Mouse (Mus musculus): ENCODE data around the gene Olfr613.
"Not testable (repeated sequence)": the region's sequence is repeated elsewhere in the genome, so short reads cannot be mapped to it uniquely, and the experiment has no call there.

Olfr613 gene

DNA sequence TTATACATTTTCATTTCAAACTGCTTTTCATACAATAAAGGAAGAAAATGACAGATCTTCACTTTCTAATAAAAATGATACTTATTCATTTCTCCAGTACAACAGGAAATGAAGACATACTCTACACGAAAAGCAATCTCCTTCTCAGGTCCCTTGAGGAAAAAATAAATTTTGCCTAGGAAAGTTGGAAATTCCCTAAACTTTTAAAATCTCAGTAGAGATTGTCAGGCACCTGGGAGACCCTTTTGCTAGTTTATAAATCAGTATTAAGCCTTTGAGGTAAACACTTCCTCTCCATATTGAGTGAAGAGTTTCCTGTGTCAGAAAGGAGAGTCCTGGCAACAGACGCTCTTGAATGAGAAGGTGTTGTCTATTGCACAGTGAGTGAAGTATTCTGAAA is at the start of gene Olfr613:
Gene Olfr613, plus strand, starts transcription at position 301 of the 400 bp plus-strand sequence.
- DNase-seq (ENCODE audit: low spot score) = no peak

DNA sequence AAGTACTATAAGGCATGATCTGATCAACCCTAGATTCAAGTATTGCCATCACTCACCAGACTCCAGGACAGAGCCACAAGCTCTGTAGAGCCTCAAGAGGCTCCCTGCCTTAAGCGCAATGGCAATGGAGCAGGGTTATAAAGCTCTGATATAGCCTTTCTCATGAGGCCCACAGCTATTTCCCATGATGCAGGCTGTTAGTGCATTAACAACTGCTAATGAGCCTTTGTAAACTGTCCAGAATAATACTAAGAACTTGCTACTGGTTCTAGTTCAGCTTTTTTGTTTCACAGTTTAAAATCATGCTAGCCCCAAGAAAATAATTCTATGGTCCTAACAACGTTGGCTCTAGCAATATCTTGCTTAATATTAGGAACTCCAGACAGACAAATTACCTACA is 35.9 kb upstream of the Olfr613 start, which contains the start of gene Olfr610:
Gene Olfr610, minus strand, starts transcription at position 101 of the 400 bp plus-strand sequence.
- DNase-seq (ENCODE audit: low spot score) = no peak

DNA sequence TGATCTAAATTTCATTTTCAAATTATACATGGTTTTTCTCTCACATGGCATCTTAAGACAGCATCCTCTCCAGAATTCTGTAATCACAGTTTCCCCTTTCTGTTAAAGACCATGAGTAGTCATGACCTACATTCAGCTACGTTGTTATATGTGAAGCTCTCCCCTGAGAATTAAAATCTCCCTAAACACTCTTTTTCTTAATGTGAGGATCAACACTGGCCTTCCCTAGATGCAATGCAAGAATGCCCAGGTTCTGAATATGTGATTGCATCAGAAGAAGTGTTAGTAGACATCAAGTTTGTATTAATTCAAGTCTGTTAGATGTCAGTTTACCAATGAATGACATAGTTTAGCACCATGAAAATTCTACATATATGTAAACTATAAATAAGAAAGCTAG is 27.1 kb upstream of the Olfr613 start, which contains the start of gene Olfr611:
Gene Olfr611, minus strand, starts transcription at position 101 of the 400 bp plus-strand sequence.
- not testable (repeated sequence) for DNase-seq (ENCODE audit: low spot score)

DNA sequence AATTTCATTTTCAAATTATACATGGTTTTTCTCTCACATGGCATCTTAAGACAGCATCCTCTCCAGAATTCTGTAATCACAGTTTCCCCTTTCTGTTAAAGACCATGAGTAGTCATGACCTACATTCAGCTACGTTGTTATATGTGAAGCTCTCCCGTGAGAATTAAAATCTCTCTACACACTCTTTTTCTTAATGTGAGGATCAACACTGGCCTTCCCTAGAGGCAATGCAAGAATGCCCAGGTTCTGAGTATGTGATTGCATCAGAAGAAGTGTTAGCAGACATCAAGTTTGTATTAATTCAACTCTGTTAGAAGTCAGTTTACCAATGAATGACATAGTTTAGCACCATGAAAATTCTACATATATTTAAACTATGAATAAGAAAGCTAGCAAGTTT is 5.3 kb upstream of the Olfr613 start, which contains the start of gene Olfr612:
Gene Olfr612, minus strand, starts transcription at position 101 of the 400 bp plus-strand sequence.
- DNase-seq (ENCODE audit: low spot score) = not testable (repeated sequence)

DNA sequence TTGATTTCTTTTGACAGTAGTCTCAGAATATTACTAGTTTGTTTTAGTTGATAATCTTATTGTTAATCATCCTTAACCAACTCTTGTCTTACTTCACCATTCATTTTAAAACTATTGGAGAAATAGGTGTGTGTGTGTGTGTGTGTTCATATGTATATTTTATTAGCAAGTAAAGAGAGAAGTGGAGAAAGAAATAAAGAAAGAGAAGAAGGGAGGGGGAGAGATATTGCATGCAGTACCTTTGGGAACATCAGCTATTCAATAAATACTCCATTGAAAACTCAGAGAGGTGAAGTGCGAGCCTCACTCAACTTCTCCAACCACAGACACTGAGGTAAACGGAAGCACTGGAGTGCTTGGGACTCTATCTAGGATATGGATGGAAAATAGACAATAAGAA is 7.9 kb downstream of the Olfr613 start, which contains the start of gene Olfr615:
Gene Olfr615, plus strand, starts transcription at position 301 of the 400 bp plus-strand sequence.
- DNase-seq (ENCODE audit: low spot score) = no peak

DNA sequence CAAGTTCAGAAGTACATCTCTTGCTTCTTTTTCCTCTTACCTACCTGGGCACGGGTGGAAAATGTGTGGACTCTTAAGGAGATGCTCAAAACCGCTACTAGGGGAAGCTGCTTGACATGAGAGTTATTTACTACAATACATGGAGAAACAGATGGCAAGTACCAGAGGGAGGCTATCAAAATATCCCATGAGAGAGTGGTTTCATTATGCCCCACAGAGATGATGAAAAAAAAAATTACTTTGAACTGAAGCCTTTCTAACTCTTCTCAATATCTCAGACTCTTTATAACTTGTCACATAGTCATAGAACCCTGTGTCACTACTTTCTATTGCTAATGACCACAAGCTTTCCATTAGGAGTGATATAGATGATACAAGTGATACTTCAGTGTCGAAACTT is 21.2 kb downstream of the Olfr613 start, which contains the start of gene Olfr616:
Gene Olfr616, minus strand, starts transcription at position 101 of the 400 bp plus-strand sequence.
- DNase-seq (ENCODE audit: low spot score) = no peak

DNA sequence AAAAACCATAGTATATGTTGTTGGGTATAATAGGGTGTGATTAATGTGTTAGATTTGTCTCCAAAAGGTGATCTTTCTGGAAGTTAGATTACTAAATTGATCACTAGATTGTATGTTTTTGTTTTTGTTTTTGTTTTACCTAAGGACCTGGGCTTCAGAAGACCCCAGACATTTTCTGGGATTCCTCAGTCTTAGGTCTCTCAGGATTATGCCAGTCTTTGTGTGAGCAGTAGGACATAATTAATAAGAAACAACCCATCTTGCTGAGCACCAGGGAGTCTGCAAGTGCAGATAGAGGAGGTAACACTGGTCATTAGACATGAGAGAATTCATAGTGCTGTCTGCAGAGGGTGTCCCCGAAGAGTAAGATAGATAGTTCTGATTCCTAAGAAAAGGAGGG is 24.9 kb downstream of the Olfr613 start, which contains the start of gene Olfr617:
Gene Olfr617, plus strand, starts transcription at position 301 of the 400 bp plus-strand sequence.
- no peak for DNase-seq (ENCODE audit: low spot score)

DNA sequence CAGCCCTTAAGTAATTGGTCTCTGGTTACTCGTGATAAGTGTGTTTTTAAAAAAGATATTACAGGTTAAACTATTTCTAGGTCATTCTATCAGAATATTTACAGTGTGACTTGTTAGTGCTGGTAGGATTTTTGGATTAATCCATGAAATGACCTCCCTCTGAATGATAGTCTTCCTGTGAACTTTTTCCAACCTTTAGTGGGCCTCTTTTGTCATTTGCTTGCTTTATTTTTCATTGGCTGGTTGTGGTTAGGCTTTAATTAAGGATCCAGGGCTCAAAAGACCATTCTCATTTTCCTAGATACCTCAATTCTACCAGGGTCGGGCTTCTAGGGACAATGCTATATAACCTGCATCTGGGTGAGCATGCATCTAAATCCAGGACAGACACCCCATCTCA is 41.9 kb downstream of the Olfr613 start, which contains the start of gene Olfr618:
Gene Olfr618, plus strand, starts transcription at position 301 of the 400 bp plus-strand sequence.
- DNase-seq (ENCODE audit: low spot score) = no peak

DNA sequence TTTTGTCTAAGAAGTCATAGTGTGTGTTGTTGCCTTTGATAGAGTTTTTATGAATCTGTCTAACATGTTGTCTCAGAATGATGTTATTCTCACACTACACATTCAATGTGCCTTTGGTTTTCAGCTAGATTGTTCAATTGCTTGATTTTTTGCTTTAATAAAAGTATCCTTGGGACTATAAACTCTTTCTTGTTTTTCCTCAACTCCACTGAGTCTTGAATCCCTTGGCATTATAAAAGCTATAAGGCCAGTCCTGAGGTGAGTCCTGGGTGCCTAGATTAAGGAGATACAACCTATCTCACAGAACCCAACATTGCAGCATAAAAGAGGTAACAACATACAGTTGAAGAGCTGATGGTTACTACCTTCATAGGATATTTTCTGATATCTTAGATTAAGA is 52.4 kb downstream of the Olfr613 start, which contains the start of gene Olfr619:
Gene Olfr619, plus strand, starts transcription at position 301 of the 400 bp plus-strand sequence.
- DNase-seq (ENCODE audit: low spot score) = no peak

All from ovary, postnatal 10 days (tissue).